Mouse (Mus musculus): ENCODE results near the gene Ildr1.

Ildr1 gene

DNA sequence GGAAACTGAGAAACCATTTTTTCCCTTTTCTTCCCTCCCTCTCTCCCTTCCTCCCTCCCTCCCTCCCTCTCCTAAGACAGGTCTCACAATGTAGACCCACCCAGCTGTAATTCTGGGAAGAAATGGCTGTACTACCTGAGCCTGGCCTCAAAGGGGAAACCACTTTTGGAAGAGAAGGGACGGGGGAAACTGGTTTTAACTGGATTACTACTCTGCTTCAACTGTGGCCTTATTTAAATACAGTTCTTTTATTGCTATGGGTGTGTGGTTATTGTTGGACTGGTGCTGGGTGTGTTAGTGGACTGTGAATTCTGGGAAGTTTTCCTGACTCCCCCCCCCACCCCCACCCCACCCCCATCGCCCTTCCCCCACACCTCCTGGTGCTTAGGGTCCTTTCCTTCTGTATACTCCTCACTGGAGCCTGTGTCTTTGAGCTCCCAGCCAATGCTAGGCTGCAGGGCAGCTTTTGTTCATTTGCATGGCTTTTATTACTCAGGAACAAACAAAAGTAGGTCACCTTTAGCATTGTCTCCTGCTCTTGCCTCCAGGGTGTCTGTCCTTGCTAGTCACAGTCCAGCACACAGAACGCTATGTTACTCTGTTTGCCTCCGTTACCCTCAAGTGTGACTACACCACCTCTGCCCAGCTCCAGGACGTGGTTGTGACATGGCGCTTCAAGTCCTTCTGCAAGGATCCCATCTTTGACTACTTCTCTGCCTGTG is 14.1 kb downstream of the Ildr1 start:
- DNase-seq = peak; percentile 76

DNA sequence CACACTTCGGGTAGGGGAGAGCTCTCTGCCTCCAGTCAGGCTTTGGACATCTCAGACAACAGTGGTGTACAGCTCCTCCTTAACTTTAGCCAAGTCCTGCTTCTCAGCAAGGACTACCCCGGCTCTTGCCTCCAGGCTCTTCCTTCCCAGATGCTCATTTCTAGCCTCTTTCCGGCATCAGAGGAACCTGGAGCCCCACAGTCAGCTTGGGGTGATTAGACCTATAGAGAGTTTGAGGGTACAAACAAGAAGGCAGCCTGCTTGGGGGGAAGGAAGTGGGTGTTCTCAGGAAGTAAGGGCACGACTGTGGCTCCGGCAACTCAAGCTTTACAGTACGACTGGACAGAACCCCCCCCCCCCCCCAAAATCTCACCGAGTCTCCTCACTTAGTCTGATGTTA is 15.0 kb downstream of the Ildr1 start:
- DNase-seq = no peak

DNA sequence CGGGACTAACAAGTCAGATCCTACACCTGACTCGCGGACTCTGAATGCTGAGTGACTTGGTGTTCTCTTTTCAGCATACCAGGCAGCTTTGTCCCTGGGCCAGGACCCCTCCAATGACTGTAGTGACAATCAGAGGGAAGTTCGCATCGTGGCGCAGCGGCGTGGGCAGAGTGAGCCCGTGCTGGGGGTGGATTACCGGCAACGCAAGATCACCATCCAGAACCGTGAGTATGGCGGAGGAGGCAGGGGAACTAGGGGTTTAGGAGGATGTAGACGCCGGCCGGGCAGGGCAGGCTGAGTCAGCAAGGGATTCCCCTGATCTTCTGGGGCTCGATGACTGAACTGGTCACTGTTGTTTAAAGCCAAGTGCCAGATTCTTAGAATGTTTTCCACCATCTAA is 15.6 kb downstream of the Ildr1 start:
- DNase-seq = no peak

DNA sequence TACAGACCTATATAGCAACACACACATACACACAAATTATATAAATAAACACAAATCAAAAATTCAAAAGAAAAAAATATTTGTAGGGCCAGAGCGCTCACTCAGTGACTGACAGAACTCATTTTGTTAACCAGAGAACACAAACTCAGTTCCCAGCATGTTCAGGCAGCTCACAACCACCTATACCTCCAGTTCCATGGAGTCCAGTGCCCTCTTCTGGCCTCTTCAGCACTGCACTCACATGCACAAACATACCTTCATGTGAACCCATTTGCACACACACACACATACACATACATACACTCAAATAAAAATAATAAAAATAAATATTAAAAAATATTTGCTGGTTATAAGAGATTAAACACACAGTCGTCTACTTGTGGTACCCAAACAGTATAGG is 17.0 kb downstream of the Ildr1 start:
- DNase-seq = no peak

DNA sequence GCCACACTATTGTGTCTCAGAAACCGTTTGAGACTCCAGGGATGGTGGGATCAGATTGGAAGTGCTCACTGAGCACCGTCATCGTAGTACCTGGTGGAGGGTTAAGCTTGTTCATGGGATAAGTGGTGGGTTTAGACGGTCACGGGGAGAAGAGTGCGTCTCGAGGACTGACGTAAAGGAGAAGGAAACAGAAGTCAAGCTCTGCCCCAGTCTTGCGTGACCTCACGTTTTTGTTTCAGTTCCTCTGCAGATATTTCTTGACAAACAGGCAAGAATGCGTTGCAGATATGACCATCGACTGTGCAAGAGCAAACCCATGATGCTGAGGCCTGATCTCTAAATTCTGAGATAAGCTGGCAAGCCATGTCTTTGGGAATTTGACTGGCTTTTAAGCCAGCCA is 18.0 kb downstream of the Ildr1 start:
- no peak for DNase-seq

DNA sequence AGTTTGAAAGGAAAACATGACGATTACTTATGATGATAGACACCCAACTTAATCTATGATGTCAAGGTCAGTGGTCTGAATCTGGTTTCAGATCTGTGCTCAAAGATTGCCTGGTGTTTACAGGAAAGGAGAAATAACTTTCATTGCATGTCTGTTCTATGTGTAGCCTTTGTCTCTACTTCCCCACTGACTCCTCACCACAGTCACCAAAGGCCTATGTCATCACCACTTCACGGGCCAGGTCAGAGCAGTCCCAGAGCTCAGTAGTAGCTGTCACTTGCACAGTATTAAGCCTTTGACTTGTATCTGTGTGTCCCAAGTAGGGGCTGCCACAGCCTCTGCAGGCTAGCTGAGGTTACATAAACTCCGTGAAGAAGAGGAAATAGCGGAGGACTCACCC is 23.7 kb downstream of the Ildr1 start:
- DNase-seq = no peak

DNA sequence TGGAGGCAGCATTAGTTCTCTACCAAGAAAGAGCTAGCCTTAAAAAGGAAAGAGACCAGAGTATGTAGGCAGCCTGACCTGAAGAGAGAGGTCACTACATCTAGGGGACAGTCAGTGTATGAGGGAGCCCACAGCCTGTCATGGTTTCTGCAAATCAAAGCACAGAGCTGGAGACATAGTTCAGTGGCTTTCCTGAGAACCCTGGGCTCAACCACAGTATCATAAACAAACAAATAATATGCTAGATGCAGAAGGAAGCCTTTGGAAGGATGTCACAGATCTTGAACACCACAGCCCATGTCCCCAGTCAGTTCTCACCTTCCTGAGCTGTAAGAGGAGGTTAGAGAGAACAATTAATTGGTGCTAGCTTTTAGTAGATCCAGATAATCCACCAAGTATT is 24.9 kb downstream of the Ildr1 start:
- no peak for DNase-seq

DNA sequence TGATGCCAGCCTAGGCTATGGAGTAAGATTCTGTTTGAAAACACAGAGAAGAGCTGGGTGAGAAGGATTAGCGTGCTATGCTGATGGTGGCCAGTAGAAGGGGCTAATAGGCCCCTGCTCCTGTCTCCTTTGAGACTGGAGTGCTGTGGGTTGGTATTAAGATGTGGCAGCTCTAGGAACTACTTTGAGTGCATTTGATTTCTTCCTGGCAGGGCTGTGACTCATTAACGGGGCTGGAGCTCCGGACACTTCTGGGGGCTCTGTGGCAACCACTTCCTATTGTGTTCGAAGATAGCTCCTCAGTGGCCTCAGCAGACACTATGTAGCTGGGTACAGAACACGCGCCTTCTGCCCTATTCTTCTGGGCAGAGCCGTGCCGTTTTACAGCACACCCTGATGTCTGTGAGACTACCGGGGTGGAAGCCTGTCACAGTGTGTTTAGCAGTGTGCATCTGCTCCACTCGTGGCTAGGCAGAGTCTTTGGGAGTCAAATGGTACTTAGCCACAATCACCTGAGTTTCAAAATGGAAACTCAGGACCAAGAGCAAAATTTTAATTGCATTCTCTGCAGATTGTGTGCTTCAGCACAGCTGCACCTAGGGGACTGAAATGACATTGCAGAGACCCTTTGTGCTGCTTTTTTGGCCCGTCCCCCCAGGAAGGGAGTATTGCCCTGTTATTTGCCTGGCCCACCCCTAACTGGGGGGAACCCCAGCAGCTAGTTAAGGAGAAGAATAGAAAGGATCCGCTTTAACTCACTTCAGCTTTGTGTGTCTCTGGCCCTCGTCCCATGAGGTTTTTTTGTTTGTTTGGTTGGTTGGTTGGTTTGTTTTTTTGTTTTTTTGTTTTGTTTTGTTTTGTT is 26.6 kb downstream of the Ildr1 start:
- no peak for DNase-seq

DNA sequence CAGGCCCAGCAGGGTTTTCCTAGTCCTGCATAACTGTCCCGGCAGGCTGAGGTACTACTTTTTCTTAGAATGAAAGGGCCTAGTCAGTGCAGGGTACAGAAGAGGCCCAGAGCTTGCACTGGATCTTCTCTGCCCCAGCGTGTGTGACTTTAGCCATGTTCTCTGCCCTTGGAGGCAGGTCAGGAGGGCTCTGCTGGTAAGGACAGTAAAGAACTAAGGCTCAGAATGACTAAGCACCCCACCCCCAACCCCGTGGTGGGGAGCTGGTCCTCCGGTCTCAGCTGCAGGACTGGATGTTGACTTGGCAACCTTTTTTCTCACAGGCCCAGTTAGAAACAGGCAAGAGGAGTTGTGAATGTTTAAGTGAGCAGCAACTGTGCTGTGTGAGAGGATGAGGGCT is 29.0 kb downstream of the Ildr1 start:
- no peak for DNase-seq

DNA sequence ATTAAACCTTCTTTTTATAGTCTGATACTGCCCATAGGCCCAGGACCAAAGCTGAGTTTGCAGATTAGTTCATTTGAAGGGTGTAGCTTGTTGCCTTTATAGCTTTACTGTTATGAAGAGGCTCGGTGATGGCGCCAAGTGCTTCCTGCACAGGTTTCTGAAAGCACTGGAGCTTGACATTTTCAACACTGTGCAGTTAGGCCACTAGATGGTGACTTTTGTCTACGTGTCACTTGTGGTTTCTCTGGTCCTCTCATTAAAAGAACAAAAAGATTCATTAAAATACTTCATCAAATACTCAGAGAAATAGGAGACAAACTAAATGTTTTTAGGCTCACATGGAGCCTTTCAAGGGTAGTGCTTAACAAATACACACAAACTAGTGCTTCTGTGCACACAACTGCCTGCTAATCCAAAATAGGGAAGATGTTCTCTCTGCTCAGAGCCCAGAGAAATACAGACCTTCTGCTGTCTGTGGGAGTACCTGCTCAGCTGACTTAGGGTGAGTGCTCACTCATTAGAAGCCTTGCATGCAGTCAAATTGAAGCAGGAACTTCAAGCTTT is 30.2 kb downstream of the Ildr1 start:
- DNase-seq = no peak

DNA sequence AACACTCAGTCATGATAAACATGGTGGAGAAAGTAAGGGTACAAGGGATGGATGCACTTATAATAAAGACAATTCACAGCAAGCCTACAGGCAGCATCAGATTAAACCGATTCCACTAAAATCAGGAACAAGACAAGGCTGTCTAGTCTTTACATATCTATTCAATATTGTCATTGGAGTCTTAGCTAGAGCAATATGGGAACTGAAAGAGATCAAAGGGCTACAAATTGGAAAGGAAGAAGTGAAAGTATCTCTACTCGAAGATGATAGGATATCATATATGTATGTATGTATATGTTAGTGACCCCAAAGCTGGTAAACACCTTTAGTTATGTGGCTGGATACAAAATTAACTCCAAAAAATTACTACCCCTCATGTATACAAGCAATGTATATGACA is 35.2 kb downstream of the Ildr1 start:
- DNase-seq = no peak

DNA sequence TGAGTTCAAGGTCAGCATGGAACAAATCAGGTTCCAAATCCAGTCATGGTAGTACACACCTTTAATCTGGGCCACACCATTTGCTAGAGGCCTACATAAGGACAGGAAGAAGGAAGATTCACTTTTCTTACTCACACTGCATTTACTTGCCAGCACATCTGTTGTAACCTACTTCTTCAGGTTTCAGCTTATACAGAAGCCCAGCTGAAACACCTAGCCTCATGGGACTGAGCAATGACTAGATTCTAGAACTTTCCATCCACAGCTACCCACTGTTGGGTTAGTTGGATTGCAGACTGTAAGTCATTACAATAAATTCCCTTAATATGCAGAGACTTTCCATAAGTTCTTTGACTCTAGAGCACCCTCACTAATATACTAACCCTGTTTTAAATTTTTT is 38.8 kb downstream of the Ildr1 start:
- no peak for DNase-seq

DNA sequence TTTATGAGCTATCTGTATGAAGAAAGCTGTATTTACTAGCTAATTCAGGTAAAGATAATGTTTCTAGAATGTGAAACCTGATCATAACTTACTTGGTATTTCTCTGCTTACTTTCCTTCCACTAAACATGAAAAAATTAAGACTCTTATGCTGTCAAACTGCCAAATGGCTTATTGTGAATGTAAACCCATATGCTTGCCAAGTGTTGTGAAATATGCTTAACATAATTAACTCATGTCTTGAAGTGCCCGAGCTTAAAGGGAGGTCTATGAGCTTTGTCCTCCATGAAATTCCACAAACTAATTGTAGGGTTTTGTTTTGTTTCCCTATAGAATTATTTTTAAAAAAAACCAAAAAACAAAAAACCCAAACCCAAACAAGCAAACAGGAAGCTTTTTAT is 40.0 kb downstream of the Ildr1 start:
- no peak for DNase-seq

DNA sequence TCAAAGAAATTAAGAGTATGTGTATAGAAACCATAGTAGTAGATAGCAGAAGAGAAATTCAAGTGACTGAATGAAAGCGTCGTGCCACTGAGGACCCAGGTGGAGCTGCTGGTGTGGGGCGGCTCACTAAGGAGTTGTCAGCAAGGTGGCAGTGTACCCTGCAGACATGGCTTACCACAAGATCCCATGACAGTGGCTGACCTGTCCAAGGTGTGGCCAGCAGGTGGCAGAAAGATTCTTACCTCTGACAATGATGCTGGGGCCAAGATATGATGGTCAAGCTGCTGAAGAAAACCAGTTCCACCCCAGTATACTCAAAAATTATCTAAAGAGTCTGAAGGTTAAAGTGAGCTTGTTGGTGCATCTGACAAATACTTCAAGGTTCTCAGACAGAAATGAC is 41.6 kb downstream of the Ildr1 start:
- peak; percentile 55 for DNase-seq

DNA sequence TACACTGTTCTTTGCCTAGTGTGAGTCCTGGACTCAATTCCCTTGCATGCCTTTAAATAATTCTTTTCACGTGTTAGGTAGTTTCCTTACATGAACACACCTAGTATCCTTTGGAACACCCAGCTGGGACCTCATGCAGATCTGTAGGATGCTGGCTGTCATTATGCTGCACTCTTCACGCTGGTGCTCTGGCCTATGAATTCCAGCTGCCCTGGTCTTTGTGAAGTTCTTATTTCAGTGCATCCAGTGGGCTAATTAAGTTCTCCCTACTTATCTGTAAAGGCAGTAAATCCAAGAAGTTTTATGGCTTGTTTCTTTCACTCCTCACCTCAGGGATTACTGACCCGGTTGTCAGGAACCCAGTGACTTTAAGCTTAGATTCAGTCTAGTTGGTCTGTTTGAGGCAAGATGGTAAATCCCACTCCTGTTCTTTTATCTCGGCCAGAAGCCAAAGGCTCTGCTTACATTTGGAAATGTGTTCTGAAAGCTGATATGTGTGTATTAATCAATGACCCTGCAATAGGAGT is 45.7 kb downstream of the Ildr1 start:
- DNase-seq = no peak

DNA sequence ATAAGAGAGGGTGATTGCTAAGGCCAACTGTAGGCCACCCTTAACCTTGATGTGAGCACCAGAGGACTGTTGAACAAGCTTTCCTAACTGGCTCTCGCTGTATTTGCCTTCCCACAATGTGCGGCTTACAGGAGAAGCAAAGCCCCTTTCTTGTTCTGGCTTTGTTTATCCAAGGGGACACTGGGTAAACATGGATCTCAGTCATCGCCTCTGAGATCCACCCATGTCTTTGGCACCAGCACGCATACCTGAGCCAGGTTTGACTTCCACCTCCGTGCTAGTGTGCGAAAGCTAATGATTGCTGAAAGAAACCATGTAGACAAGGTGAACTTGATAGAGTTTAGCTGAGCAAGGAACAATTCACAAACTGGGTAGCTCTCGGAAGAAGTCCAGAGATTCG is 49.8 kb downstream of the Ildr1 start:
- DNase-seq = no peak

DNA sequence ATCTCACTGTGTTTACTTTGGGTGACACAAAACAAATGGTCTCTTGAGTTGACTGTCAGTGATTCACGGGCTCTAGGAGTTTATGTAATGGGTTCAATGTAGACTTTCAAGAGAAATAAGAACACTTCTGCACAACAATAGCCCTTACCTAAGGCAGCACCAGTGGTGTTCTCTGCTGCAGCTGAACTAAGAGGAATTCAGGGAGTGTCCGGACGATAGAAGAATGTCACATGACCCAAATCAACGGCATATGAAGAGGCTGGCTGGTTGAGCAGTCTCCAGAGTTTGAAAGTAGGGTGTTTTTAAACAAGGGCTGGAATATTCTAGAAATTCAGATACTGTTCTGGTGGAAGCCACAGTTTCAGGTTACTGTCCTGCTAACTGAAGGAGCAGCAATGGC is 53.3 kb downstream of the Ildr1 start:
- no peak for DNase-seq

DNA sequence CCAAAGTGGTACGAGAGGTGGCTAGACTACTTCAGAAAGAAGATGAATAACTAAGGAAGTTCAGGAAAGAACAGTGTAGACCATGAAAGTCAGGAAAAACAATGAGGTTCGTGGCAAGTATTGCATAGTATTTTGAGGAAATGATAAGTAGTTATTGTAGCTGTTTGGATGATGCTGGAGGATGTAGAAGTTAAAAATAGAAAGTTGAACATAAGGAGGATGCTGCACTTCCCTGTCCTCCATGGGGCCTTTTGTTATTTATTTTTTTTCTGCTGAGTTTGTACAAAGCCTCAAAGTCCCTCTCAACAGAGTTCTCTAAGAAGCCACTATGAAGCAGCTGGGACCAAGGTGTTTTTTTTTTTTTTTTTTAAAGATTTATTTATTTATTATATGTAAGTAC is 54.0 kb downstream of the Ildr1 start:
- DNase-seq = no peak

DNA sequence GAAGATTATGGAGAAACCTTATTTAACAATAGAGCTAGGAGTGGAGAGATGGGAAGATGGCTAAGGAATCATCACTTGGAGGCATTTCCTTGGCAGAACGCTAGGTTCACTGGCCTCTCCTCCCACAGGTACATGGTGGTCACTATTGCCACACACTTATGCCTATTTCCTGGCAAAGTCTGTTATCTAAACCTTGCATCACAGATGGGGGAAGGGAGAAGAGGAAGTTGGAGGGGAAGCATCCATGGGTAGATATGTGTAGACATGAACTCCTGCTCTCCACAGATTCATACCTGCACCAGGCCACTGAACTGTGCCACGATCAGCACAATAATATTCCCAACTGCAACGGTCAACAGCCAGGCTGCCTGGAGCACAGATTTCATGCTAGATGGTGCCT is 58.2 kb downstream of the Ildr1 start:
- no peak for DNase-seq

DNA sequence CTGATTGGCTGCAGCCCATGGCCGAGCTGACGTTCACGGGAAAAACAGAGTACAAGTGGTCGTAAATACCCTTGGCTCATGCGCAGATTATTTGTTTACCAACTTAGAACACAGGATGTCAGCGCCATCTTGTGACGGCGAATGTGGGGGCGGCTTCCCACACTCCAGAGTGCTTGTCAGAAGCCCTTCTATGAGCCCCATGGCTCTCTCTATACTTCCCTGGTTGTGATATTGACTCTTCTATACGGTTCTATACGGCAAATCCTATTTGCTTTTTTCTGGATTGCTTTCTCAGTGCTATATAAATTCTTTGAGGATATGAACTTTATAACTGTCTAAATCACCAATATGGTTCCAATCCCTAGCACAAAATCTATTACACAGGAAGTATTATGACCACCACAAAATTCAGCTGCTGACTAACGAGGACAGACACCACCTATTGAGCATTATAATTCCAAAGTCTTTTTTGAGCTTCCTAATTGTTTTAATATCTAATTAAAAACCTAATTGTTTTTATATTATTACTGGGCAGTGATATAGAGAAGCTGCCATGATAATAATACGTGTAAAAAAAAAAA is 76.5 kb downstream of the Ildr1 start:
- DNase-seq = no peak

DNA sequence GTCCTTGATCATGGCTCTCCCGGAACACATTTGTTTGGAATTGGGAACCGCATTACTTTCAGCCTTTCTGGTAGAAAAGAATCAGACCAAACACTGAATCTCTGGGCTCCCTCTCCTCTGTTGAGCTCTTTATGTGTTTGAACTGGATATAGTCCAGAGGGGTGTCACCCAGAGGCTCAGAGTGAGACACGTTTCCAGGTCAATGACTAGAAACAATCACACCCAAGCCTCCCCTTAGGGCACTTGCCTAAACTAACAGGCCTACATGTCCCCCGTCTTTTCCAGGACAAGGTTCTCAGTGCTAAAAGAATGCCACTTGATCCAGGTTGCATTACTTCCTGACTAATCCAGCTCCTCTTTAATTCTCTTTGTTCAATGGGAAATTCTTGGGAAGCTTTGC is 77.1 kb downstream of the Ildr1 start:
- no peak for DNase-seq

DNA sequence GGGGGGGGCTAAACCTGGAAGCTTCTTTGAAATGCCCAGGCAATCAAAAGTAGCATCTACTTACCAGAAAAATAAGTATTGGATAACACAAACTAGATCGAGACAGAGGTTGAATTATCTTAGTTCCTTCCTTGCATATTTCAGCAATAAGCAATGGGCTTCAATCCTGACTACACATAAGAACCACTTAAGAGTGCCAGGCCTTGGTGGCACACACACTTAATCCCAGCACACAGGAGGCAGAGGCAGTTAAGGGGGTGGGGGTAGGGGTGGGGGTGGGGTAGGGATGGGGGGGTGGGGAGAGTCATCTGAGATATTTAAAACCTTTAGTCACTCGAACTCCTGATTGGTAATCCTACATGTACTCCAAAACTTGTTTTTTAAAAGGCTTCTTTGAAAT is 77.5 kb downstream of the Ildr1 start:
- no peak for DNase-seq

DNA sequence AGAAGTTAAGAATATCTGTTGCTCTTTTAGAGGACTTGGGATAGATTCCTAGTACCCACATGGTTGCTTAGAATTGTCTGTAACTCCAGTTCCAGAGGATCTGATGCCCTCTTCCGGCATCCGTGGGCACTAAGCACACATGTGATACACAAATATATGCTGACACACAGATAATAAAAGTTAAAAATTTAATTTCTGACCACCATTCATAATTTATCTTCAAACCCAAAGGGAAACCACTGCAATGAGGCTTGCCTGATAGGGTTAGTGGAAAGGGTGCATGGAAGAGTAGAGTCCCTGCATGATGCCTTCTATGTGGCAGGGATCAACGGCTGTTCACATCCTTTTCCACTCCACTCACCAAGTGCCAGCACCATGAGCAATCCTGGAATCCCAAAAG is 77.9 kb downstream of the Ildr1 start:
- DNase-seq = no peak

DNA sequence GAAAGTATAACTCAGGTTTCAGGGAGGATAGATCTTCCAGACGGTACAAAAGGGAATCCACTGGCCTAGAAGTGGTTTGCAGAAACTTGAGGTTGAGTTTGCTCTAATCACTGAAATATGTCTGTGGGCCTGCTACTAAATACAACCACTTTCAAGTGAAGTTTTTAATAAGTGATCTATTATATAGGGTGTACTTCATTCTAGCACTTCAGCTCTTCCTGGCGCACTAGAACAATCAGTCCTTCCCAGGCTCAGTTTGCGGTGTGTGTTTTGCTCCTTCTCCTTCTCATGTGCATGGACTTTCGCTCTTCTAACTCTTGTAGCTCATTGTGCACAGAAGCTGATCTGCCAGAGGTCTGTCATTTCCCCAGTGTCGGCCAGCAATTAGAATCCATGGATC is 79.2 kb downstream of the Ildr1 start:
- DNase-seq = no peak
